Mouse (Mus musculus): ENCODE measurements around the gene Gng2.

Gng2 gene

GRCm38 (mm10) chr14:19977271-19978024 is at the start of gene Gng2:
Gng2 (minus strand) TSS chr14:19977627.
- DNase-seq (ENCODE audit: low spot score in 2 of 2), result no peak

DNA sequence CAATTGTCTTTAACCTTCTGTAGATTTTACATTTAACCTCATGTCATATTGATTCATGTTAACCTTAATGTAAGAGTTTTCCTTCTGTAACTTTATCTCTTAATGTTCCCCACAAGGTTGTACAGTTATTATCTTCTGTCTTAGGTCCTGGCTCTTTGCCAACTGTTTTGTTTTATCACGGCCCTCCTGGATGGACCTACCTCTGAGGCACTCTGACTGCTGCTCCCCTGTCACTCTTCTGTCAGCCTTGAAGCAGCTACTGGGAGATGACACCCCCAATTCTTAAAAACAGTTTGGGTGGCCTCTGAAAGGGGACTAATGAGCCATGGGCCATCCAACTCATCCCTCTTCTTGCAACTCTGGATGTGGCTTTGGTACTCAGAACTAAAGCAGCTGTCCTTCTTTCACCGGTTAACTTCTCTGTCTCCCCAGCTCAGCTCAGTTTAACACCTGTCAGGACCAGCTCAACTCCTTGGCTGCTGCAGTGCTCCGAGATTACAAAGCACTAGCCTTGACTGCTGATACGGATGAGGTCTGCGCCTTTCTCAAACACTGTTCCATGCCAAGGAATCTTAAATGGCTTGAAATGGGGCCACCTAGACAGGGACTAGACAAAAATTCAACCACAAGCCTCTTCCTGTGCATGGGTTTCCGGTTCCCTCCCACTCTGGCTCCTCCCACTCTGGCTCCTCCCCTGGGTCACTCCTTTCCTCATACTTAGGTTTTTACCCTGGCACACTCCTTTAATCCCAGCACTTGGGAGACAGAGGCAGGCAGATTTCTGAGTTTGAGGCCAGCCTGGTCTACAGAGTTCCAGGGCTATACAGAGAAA is 47.7 kb upstream of the Gng2 start:
- peak; percentile 70 to 73 for DNase-seq (ENCODE audit: low spot score in 2 of 2)

DNA sequence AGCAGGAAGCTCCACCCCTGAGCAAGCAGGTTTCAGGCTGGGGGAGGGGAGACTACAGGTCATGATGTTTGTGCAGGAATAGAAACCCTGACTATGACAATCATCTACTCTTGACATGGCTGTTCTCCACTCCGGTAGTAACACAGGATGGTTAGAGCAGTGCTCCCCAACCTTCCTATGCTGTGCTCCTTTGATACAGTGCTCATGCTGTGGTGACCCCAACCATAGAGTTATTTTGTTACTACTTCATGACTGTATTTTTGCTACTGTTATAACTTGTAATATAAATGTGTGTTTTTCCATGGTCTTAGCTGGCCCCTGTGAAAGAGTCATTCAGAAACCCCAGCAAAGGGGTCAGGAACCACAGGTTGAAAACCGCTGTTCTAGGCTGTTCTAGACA is 46.5 kb upstream of the Gng2 start:
- DNase-seq (ENCODE audit: low spot score in 2 of 2), result no peak

GRCm38 (mm10) chr14:20019486-20019885 is 42.1 kb upstream of the Gng2 start:
- no peak for DNase-seq (ENCODE audit: low spot score in 2 of 2)

GRCm38 (mm10) chr14:20012506-20013275 is 35.3 kb upstream of the Gng2 start:
- no peak for DNase-seq (ENCODE audit: low spot score in 2 of 2)

GRCm38 (mm10) chr14:20007446-20007845 is 30.0 kb upstream of the Gng2 start:
- DNase-seq (ENCODE audit: low spot score in 2 of 2), result no peak

DNA sequence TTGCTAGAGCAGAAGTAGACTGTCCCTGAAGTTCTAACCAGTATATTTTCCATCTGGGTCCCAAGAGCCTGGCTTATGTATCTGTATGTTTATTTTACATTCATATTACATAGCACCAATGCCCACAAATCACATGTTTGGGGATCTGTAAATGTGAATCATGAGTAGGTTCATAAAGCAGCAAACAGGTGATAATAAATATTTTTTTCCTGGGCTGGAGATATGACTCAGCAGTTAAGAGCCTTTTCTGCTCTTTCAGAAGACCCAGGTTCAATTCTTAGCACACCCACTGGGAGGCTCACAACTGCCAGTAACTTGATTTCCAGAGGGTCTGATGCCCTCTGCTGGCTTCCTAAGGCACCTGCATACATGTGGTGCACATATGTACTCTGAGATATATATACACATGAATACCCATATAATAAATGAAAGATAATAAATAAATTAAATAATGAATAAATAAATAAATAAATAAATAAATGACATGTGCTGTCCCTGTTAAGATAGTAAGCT is 27.4 kb upstream of the Gng2 start:
- no peak for DNase-seq (ENCODE audit: low spot score in 2 of 2)

DNA sequence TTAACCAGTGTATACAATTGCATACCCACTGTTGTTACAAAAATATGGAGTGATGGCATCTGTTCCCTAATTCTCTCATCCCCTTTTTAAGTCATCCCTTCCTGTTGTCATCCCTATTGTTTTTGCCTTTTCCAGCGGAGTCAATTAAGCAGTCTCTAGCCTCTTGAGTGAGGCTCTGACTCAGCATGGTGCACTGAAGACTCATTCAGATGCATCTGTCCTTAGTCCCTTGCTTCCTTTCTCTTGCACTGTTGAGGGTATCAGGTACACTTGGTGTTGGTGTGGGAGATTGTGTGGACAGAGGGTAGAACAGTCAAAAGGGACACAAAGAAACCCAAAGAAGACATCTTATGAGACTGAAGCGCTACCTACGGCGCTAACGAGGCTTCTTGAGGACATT is 19.4 kb upstream of the Gng2 start:
- no peak for DNase-seq (ENCODE audit: low spot score in 2 of 2)

- no peak for DNase-seq (ENCODE audit: low spot score in 2 of 2)
Observed at GRCm38 (mm10) chr14:19995943-19996342, 18.5 kb upstream of the Gng2 start.

DNA sequence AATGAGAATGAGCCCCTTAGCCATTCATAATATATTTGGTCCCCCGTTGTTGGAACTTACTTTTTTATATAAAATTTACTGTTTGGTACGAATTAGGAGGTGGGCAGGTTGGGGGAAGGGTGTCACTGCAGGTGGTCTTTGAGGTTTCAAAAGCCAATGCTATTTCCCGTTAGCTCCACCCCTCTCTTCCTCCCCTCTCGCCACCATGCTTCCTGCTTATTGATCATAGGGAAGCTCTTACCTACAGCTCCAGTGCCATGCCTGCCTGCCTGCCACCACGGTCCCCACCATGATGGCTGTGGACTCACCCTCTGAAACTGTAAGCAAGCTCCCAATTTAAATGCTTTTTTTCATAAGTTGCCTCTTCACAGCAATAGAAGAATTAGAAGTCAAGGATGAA is 16.6 kb upstream of the Gng2 start:
- no peak for DNase-seq (ENCODE audit: low spot score in 2 of 2)

GRCm38 (mm10) chr14:19993570-19993883 is 16.1 kb upstream of the Gng2 start:
- no peak for DNase-seq (ENCODE audit: low spot score in 2 of 2)

DNA sequence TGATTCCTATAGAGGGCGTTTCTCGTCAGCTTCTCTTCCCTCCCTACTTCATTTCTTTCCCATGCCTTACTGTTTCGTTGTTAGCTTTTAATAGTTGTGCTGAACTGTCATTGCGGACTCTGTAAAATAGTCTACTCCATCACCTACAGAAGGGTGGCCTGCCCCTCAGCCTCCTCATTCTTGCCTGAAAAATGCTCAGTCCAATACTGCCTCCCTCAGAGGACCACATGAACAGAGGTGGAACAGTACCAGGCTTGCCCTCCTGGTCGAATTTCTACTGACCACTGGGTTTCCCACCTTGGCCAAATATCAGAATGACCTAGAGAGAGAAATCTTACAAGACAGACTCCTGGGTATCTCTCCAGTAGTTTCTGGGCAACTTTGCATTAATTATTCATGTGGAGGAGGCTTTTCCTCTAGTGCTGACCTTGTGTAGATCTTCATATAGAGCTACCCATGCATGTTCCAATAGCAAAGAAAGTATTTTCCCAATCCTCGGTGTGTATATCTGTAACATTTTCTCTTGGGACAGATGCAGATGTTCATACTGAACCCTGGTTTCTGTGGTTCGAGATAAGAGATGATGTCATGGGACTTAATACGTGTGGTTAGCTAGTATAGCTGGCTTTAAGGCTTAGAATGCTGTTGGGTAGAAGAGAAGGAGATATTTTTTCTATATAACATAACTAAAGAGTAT is 15.6 kb upstream of the Gng2 start:
- DNase-seq (ENCODE audit: low spot score in 2 of 2), result no peak

DNA sequence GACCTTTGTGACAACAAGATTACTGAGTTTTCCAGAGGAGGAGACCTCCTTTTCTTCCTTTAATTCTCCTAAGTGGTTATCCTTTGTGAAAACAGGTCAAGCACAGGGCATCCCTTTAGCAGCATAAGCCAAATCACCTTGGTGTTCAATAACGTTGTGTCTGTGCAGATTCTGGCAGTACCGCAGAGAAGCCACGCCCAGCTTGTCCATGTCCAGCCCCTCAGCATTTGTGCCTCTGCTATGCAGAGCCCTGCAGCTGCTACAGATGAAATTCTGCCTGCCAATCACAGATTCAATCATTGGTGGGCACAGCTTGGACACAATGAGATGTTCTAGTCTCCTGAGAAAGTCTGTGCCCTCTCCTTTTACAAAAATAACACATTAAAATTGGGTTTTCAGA is 14.4 kb upstream of the Gng2 start:
- DNase-seq (ENCODE audit: low spot score in 2 of 2), result no peak

GRCm38 (mm10) chr14:19990436-19990993 is 13.1 kb upstream of the Gng2 start:
- no peak for DNase-seq (ENCODE audit: low spot score in 2 of 2)

DNA sequence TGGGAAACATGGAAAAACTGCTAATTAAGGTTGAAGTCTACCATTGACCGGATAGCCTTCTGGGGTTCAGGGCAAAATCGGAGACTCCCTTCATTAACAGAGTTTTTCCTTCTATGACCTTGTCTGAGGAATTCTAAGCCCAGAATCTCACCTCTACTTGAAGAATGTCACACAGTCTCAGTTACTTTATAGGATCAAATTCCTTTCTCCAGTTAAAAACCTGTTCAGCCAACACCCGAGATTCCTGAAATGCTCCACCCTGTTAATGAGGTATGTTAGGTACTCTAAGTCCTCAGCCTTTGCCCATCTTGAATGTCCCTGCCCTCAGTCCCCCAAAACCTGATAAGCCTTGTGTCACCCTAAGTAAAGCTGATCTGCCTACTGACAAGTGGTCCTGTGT is 11.0 kb upstream of the Gng2 start:
- no peak for DNase-seq (ENCODE audit: low spot score in 2 of 2)

- DNase-seq (ENCODE audit: low spot score in 2 of 2), result no peak
Observed at GRCm38 (mm10) chr14:19987358-19987834, 10.0 kb upstream of the Gng2 start.

- DNase-seq (ENCODE audit: low spot score in 2 of 2), result peak; percentile 75
Observed at GRCm38 (mm10) chr14:19986614-19987357, 9.4 kb upstream of the Gng2 start.

- DNase-seq (ENCODE audit: low spot score in 2 of 2), result no peak
Observed at GRCm38 (mm10) chr14:19985912-19986613, 8.6 kb upstream of the Gng2 start.

GRCm38 (mm10) chr14:19985107-19985911 is 7.9 kb upstream of the Gng2 start:
- DNase-seq (ENCODE audit: low spot score in 2 of 2), result peak; percentile 62 to 63
